Mouse (Mus musculus) c-Kit-positive CD71-positive TER-119-negative erythroid progenitor cells, embryonic 14.5 days (primary cell): ENCODE results near the gene Slco1a6.
"Not testable (repeated sequence)": the region's sequence is repeated elsewhere in the genome, so short reads cannot be mapped to it uniquely, and the experiment has no call there.

ENCODE experiments used
- DNase-seq: peaks from one replicate; pipeline ENCODE4 v3.0.0-alpha.2; 2013; ENCODE audit warnings: low read depth

Gene Slco1a6

DNA sequence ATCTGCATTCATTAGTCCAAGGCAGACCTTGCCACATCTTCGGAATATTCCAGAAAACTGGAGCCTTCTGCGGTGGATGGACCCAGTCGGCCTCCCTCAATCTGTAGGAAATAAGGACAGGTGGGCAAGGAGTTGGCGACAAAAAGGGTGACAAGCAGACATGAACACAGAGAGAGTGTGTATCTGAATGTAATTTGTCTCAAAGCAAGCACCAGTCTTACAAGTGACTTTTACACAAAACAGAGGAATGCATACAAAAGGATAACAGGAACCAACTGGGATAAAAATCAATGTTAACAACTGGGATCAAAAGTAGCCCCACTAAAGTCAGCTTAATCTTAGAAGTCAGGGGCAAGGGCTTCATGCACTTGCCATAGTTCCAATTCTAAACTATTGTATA is at the start of gene Slco1a6:
Gene Slco1a6, minus strand, starts transcription at position 101 of the 400 bp plus-strand sequence.
- DNase-seq = no peak

GRCm38 (mm10) chr6:142250738-142251307 is 42.5 kb upstream of the Slco1a6 start:
- DNase-seq = not testable (repeated sequence)

DNA sequence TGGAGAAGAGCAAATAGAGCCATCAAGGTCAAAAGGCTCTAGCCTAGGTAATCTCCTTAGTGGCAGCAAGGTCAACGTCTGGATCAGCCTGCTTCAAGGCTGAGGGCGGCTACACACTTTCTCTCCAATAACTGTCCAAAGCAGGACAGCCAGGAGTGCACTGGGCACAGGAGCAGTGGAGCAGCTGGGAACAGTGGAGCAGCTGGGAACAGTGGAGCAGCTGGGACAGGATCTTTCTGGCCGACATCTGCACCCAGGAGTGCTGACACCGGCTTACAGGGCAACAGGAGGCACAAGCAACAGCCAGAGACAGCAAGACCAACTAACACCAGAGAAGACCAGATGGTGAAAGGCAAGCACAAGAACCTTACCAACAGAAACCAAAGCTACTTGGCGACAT is 36.7 kb upstream of the Slco1a6 start:
- no peak for DNase-seq

DNA sequence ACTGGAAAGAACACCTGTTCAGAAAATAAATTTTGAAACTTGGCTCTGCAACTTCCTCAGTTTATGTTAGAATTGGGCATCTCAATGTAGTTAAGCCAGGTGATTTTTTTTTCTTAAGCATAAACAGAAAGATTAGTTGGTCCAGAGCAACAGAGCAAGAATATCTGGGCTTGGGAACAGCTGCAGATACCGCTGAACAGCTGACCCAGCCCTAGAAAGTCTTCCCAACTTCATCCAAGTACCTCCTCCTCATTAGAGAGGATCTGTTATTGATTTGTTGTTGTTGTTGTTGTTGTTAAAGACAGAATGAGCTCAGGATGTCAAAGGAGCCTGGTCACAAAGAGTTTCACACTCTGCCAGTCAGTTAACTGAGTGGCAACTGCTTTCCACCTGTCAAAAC is 31.1 kb upstream of the Slco1a6 start:
- DNase-seq = no peak

DNA sequence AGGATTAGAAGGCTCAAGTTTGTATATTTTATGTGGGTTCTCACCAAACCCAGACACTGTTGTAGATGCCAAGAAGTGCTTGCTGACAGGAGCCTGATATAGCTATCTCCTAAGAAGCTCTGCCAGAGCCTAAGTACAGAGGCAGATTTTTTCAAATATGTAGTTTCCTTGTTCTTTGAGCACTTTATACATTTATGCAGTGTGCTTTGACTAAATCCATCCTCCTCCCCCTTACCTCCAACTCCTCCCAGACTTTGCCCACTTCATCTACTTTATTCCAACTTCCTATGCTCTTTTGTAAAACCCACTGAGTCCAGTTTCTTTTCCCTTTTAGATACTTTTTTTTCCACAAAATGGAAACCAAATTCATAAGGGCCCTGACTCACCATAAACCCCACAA is 11.8 kb upstream of the Slco1a6 start:
- no peak for DNase-seq

DNA sequence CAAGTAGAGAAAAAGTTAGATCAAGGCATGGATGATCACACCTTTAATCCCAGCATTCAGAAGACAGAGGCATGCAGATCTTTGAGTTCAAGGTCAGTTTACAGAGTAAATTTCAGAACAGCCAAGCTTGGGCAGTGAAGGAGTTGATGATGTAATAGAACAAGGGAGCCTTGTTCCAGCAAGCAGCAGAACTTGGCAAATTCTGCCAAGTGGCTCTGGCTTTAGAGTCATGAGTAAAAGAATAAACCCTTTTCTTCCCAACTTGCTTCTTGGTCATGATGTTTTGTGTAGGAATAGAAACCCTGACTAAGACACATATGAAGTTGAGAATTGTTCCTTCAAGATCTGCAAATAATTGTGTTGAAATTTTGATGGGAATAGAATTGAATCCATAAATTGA is 3.5 kb upstream of the Slco1a6 start:
- no peak for DNase-seq

DNA sequence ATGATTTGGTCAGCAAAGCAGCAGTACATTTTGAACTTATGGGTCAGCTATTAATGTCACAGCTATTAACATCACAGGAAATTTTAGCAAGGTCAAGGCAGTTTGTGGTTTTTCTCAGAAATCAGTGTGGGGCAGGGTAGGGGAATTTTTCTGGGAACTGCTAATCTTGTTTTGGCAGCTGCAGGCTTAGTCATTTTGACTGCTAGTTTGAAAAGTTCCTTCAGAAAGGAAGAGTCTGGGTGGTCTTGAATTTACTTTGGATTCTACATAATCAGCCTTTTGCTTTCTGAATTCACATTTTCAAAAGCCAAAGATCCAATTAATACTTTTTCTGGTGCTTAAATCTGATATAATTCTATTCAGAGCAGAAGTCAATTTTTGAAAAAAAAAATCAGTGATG is 1.4 kb upstream of the Slco1a6 start:
- no peak for DNase-seq

- no peak for DNase-seq
Observed at GRCm38 (mm10) chr6:142200524-142200923, 7.8 kb downstream of the Slco1a6 start.

- DNase-seq = no peak
Observed at GRCm38 (mm10) chr6:142194245-142194644, 14.1 kb downstream of the Slco1a6 start.

- no peak for DNase-seq
Observed at GRCm38 (mm10) chr6:142191962-142192361, 16.4 kb downstream of the Slco1a6 start.

DNA sequence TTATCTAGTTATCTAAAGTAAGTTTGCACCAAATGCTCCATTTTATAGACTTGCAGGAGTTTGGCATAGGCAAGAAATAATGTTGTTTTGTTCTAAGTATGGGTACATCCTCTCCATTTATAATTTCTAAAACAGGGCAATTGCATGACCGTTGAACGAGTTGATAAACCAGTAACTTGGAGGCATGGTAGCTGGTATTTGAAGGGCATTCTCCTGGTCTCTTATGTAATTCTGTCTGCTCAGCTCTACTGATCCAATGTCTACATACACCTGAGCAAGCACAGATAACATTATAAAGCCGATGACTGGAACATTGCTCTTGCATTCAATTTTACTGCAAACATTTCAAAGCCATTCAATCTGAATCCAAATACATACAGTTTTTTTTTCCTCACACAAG is 20.9 kb downstream of the Slco1a6 start:
- DNase-seq = no peak

- no peak for DNase-seq
Observed at GRCm38 (mm10) chr6:142185868-142186415, 22.4 kb downstream of the Slco1a6 start.

DNA sequence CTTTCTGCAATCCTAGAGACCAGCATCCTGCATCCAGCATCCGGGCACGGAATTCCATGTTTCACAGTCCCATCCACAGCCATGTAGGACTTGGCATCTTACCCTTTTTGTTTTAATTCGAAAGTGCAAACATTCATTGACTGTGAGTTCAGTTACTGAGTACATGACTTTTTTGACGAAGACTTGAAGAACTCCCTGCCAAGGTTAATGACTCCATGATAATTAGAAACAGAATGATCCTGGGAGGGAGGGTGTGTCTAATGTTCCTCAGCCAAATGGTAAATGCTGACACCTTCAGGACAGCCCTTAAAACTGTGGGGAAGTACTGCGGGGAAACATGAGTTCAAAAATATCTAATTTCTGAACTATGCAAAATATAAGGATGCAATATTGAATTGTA is 44.9 kb downstream of the Slco1a6 start:
- DNase-seq = no peak

DNA sequence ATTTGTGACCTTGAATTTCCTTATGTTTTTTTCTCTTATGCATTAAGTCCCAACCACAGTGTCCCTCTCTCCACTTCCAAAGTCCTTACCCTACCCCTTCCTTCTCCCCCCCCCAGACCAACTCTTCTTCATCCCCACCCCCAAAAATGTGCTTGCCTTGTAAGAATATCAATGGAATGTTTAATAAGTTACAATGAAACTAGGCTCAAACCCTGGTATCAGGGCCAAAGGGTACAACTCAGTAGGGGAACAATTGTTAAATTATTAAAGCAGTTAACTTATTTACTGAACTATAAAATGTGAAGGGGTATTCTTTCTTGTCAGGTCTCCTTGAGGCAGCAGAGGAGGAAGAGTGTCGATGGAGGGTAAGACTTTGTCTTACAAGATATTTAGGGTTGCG is 47.1 kb downstream of the Slco1a6 start:
- no peak for DNase-seq

DNA sequence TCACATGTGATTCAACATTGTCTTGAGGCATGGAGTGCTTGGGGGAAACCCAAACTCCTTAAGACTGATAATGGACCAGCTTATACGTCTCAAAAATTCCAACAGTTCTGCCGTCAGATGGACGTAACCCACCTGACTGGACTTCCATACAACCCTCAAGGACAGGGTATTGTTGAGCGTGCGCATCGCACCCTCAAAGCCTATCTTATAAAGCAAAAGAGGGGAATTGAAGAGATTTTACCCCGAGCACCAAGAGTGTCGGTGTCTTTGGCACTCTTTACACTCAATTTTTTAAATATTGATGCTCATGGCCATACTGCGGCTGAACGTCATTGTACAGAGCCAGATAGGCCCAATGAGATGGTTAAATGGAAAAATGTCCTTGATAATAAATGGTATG is 54.2 kb downstream of the Slco1a6 start:
- DNase-seq = not testable (repeated sequence)

DNA sequence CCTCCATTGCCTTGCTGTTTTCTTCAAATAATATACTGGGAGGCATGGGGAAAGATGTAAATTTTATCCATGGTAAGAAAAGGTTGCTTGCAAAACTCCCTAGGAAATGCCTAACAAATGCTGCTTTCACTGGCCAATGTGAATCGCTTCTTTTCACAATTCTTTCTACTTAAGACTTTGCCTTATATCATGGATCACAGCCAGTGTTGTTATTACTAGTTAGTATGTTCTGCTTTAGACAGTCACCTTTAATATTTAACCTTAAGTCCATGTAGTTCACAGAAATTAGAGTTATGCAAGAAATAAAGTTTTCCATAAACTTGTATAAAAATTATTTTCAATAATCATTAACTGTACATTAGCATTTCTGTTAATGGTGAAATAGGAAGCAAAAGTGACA is 60.0 kb downstream of the Slco1a6 start:
- DNase-seq = no peak

- DNase-seq = no peak
Observed at GRCm38 (mm10) chr6:142111667-142112305, 96.5 kb downstream of the Slco1a6 start.

DNA sequence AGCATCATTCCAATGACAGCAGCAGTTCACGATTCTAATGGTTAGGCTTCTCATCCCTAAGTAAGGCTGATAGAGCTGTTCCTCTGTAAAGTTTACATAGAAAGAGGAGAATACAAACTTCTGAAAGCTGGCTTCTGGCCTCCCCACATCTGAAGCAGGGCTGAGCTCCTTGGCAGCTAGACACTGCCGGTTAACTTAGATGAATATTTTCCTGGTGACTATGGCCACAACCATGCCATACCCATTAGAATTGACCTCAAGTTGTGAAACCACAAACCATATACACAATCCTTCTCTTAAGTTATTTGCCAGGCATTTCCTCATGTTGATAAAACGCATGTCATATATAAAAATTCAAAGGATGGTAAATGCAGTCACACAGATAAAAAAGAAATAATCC is 117.2 kb downstream of the Slco1a6 start:
- DNase-seq = no peak

GRCm38 (mm10) chr6:142058281-142058680 is 150.0 kb downstream of the Slco1a6 start:
- DNase-seq = not testable (repeated sequence)

GRCm38 (mm10) chr6:142047689-142048088 is 160.6 kb downstream of the Slco1a6 start:
- no peak for DNase-seq

GRCm38 (mm10) chr6:142045746-142046145 is 162.6 kb downstream of the Slco1a6 start:
- no peak for DNase-seq

DNA sequence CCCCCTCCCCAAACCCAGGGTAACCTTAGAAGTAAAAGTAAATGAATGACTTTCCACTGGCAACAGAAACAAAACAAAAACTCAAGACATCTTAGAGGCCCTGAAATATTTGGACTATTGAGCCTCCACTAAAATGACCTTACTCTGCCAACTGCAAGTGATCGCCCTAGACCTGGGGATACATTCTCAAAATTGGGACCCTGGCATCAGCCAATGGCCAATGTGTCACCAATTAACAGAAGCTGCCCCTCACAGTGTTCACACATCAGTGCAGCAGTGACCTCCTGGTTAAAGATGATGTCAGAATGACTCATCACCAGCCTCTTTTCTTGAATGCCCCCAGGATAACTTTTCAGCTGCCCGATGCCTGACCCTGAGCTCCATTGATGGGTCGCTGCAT is 166.4 kb downstream of the Slco1a6 start:
- DNase-seq = no peak

DNA sequence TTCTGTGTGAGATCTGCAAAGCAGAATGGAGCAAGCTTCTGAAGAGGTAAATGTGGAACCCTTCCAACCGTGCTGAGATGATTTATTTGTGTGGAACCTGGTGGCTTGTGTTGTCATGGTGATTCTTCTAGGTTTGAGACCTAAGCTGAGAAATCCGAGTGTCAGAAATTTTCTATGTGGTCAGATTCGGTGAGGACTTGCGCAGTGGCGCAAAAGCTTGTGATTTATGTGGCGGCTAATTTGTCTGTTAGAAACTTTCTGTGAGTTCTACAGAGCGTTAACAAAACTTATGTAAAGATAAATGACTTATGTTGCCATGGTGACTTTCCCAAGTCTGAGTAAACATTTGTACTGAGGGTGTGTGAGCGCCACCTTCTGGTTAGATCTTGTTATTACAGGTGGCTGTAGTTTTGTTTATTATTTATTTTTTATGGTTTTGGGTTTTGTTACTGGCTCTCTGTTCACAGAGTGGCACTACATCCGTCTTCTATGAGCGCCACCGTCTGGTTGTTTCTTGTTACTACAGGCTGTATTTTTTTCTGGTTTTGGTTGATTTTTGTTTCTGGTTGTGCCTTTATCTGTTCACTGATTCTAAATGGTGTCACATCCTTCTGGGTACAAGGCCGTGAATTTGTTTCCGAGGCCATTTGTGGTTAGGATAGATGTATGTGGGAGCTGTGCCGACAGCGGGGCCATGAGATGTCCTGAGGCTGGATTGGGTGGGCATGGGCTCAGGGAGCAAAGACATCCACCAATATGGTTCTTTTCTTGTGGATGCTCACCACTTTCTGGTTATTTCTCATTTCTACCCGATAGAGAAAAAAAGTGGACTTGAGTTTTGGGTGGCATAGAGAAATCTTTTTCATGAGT is 167.8 kb downstream of the Slco1a6 start:
- DNase-seq = peak; percentile 35
